Mouse (Mus musculus) MEL (cell line): ENCODE data around the gene Slc12a4. TPM values are rescaled to one million over a fixed set of nuclear protein-coding genes. Genes with fewer than 3 reads are reported as not detected.
A peak's percentile ranks its signal among the peaks of the same experiment; 100 is the strongest.

Experiments
- DNase-seq: peaks from one replicate; pipeline ENCODE4 v3.0.0; 2011; ENCODE audit warnings: low read depth, low spot score
- H3K27ac ChIP-seq: 2 replicates; pipeline ENCODE4 v1.5.1; 2012; ENCODE audit warnings: low read depth, mild to moderate bottlenecking, control low read depth, low read length, moderate library complexity; ENCODE audit not compliant: control insufficient read depth
- H3K27me3 ChIP-seq, 2 experiments: fragments of 150-350 bp in 1 of 2; sonication (generic) in 1 of 2; 2 replicates each; pipeline ENCODE4 v1.6.1; 2012; ENCODE audit warnings: low read length in 2 of 2, mild to moderate bottlenecking in 2 of 2, improper control_type of control experiment in 1 of 2, moderate library complexity in 1 of 2; ENCODE audit not compliant: insufficient read depth in 2 of 2, control insufficient read depth in 1 of 2
- H3K36me3 ChIP-seq, 2 experiments: 2 replicates each; pipeline ENCODE4 v1.6.1; 2012 to 2014; ENCODE audit warnings: low read length in 2 of 2, improper control_type of control experiment in 1 of 2, inconsistent platforms in 1 of 2, mild to moderate bottlenecking in 1 of 2; ENCODE audit not compliant: insufficient read depth in 2 of 2, control insufficient read depth in 1 of 2
- H3K4me1 ChIP-seq, 2 experiments: fragments of 150-350 bp in 1 of 2; sonication (generic) in 1 of 2; 2 replicates each; pipeline ENCODE4 v1.6.1; 2012; ENCODE audit warnings: low read length in 2 of 2, improper control_type of control experiment in 1 of 2, mild to moderate bottlenecking in 1 of 2; ENCODE audit not compliant: insufficient read depth in 2 of 2, control insufficient read depth in 1 of 2
- H3K4me3 ChIP-seq, 2 experiments: fragments of 150-350 bp in 1 of 2; sonication (generic) in 1 of 2; 2 replicates each; pipeline ENCODE4 v1.5.1; 2012; ENCODE audit warnings: low read depth in 2 of 2, low read length in 2 of 2, mild to moderate bottlenecking in 2 of 2, moderate library complexity in 2 of 2, control low read depth in 1 of 2, improper control_type of control experiment in 1 of 2; ENCODE audit not compliant: control insufficient read depth in 1 of 2, insufficient read depth in 1 of 2
- H3K79me2 ChIP-seq: 2 replicates; pipeline ENCODE4 v1.6.1; 2012; ENCODE audit warnings: mild to moderate bottlenecking, low read length, moderate library complexity; ENCODE audit not compliant: control insufficient read depth, poor library complexity, insufficient read depth
- H3K9ac ChIP-seq: 2 replicates; pipeline ENCODE4 v1.6.1; 2012; ENCODE audit warnings: low read depth, mild to moderate bottlenecking, control low read depth, low read length, moderate library complexity; ENCODE audit not compliant: control insufficient read depth, poor library complexity, severe bottlenecking
- H3K9me3 ChIP-seq: fragments of 150-350 bp; sonication (generic); replicated peaks from 2 replicates; pipeline ENCODE4 v1.6.1; 2012; ENCODE audit warnings: mild to moderate bottlenecking, low read length, improper control_type of control experiment, moderate library complexity; ENCODE audit not compliant: insufficient read depth
- CHD1 ChIP-seq: IDR thresholded peaks from 2 replicates; pipeline ENCODE4 v1.6.1; 2012; ENCODE audit warnings: low read depth, mild to moderate bottlenecking, inconsistent platforms, low read length, improper control_type of control experiment
- CTCF ChIP-seq, 3 experiments: IDR thresholded peaks in 2 of 3; conservative IDR thresholded peaks in 1 of 3; 2 replicates each; pipeline ENCODE4 v1.5.1; 2011 to 2012; ENCODE audit warnings: low read length in 3 of 3, low read depth in 2 of 3, mild to moderate bottlenecking in 2 of 3, improper control_type of control experiment in 1 of 3, inconsistent platforms in 1 of 3, mixed read lengths in 1 of 3, moderate library complexity in 1 of 3; ENCODE audit not compliant: control insufficient read depth in 1 of 3, insufficient read depth in 1 of 3, poor library complexity in 1 of 3, severe bottlenecking in 1 of 3
- E2F4 ChIP-seq: IDR thresholded peaks from 2 replicates; pipeline ENCODE4 v1.6.1; 2011; ENCODE audit warnings: low read depth, low read length, improper control_type of control experiment, borderline replicate concordance
- ELF1 ChIP-seq: IDR thresholded peaks from 2 replicates; pipeline ENCODE4 v1.6.1; 2014; ENCODE audit warnings: low read depth, mild to moderate bottlenecking, inconsistent platforms, low read length, improper control_type of control experiment, moderate library complexity
- ETS1 ChIP-seq: IDR thresholded peaks from 2 replicates; pipeline ENCODE4 v1.6.1; 2012; ENCODE audit warnings: low read depth, mild to moderate bottlenecking, inconsistent platforms, low read length, improper control_type of control experiment, moderate library complexity
- GABPA ChIP-seq: IDR thresholded peaks from 2 replicates; pipeline ENCODE4 v1.6.1; 2012; ENCODE audit warnings: low read depth, mild to moderate bottlenecking, inconsistent platforms, low read length, improper control_type of control experiment, moderate library complexity
- GATA1 ChIP-seq: IDR thresholded peaks from 2 replicates; pipeline ENCODE4 v1.6.1; 2011; ENCODE audit warnings: low read depth, low read length, improper control_type of control experiment
- HCFC1 ChIP-seq: IDR thresholded peaks from 2 replicates; pipeline ENCODE4 v1.6.1; 2012; ENCODE audit warnings: low read depth, mild to moderate bottlenecking, inconsistent platforms, low read length, improper control_type of control experiment, moderate library complexity
- KAT2A ChIP-seq: conservative IDR thresholded peaks from 2 replicates; pipeline ENCODE4 v1.6.1; 2012; ENCODE audit warnings: low read depth, low read length, improper control_type of control experiment, inconsistent platforms
- MAX ChIP-seq: IDR thresholded peaks from 2 replicates; pipeline ENCODE4 v1.6.1; 2011; ENCODE audit warnings: low read length, improper control_type of control experiment
- MAZ ChIP-seq: IDR thresholded peaks from 2 replicates; pipeline ENCODE4 v1.6.1; 2012; ENCODE audit warnings: low read depth, mild to moderate bottlenecking, inconsistent platforms, low read length, improper control_type of control experiment
- MEF2A ChIP-seq: IDR thresholded peaks from 2 replicates; pipeline ENCODE4 v1.6.1; 2014; ENCODE audit warnings: low read depth, mild to moderate bottlenecking, inconsistent platforms, low read length, improper control_type of control experiment; ENCODE audit not compliant: poor library complexity, insufficient replicate concordance, severe bottlenecking; ENCODE audit errors: extremely low read depth
- MYB ChIP-seq: IDR thresholded peaks from 2 replicates; pipeline ENCODE4 v1.6.1; 2011; ENCODE audit warnings: mild to moderate bottlenecking, low read depth, low read length, improper control_type of control experiment
- NELFE ChIP-seq: IDR thresholded peaks from 2 replicates; pipeline ENCODE4 v1.6.1; 2011; ENCODE audit warnings: low read depth, low read length, improper control_type of control experiment
- POLR2AphosphoS5 ChIP-seq: IDR thresholded peaks from 2 replicates; pipeline ENCODE4 v1.6.1; 2012; ENCODE audit warnings: low read depth, borderline replicate concordance, mild to moderate bottlenecking, inconsistent platforms, low read length, moderate library complexity, mixed read lengths
- RAD21 ChIP-seq: IDR thresholded peaks from 2 replicates; pipeline ENCODE4 v1.6.1; 2011; ENCODE audit warnings: mild to moderate bottlenecking, low read depth, low read length, improper control_type of control experiment
- SIN3A ChIP-seq: IDR thresholded peaks from 2 replicates; pipeline ENCODE4 v1.6.1; 2012; ENCODE audit warnings: low read length, improper control_type of control experiment, inconsistent platforms
- TAL1 ChIP-seq: IDR thresholded peaks from 2 replicates; pipeline ENCODE4 v1.6.1; 2012; ENCODE audit warnings: mild to moderate bottlenecking, inconsistent platforms, low read length, moderate library complexity, mixed read lengths
- TBP ChIP-seq: IDR thresholded peaks from 2 replicates; pipeline ENCODE4 v1.8.0; 2011; ENCODE audit warnings: low read depth, low read length, improper control_type of control experiment
- UBTF ChIP-seq: IDR thresholded peaks from 2 replicates; pipeline ENCODE4 v1.6.1; 2012; ENCODE audit warnings: low read depth, mild to moderate bottlenecking, inconsistent platforms, low read length, improper control_type of control experiment, moderate library complexity, borderline replicate concordance; ENCODE audit not compliant: insufficient read depth
- ZKSCAN1 ChIP-seq: IDR thresholded peaks from 2 replicates; pipeline ENCODE4 v1.6.1; 2012; ENCODE audit warnings: low read depth, mild to moderate bottlenecking, inconsistent platforms, low read length, improper control_type of control experiment, moderate library complexity
- ZMIZ1 ChIP-seq: IDR thresholded peaks from 2 replicates; pipeline ENCODE4 v1.6.1; 2012; ENCODE audit warnings: low read depth, mild to moderate bottlenecking, inconsistent platforms, low read length, improper control_type of control experiment, moderate library complexity
- ZNF384 ChIP-seq: IDR thresholded peaks from 2 replicates; pipeline ENCODE4 v1.6.1; 2012; ENCODE audit warnings: low read depth, mild to moderate bottlenecking, inconsistent platforms, low read length, improper control_type of control experiment
- polyA plus RNA-seq, 2 experiments: library from polyadenylated mRNA; stranded (reverse) in 1 of 2; unstranded in 1 of 2; fragments of >175 nt in 1 of 2; fragments of >200 nt in 1 of 2; gene quantifications; 2 replicates each; pipeline versions ENCODE4 v1.2.1 to v1.2.4; 2012; ENCODE audit warnings: low replicate concordance in 2 of 2, low read depth in 1 of 2; ENCODE audit not compliant: insufficient read length in 2 of 2, insufficient read depth in 1 of 2, missing spikeins in 1 of 2
- total RNA-seq: library from RNA; depleted of rRNA; stranded (reverse); fragments of 300-350 nt; gene quantifications from 2 replicates; pipeline ENCODE4 v1.2.3, GENCODE M21; 2012

The Slc12a4 gene
- total and polyA plus RNA-seq, 3 experiments, result 25.6 to 32.3 TPM; not detected in 1

DNA sequence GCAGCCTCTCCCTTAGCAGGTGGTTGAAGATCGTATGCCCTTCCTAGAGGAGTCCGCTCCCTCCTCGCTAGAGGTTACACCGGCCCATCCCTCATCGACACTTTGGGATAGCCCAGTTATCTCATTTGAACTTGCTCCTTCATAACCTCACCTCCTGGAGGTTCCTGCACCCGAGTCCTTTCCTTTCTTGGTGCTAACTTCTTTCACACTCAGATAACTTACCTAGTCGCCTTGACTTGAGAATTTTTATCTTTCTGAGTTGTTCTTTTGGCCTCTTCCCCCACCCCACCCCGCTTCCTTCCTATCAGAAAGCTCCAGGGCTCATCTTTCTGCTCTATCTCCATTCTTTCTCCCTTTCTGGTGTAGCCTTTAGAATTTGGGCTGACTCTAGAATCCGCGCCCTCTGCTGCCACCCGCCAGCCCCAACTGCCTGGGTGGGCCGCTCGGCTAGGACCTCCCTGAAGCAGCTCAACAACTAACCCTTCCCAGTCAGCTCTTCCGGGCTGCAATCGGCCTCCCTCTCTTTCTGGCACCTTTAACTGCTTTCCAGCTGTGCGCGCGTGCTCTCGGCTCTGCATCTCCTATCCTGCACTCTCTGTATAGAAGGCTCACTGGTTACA, 905 bp upstream of the Slc12a4 start (continued):
- no peak for TF ChIP-seq ZMIZ1
- no peak for TF ChIP-seq RAD21
- TF ChIP-seq POLR2AphosphoS5, result no peak
- 0 out of 2 replicates have a peak, but pooled peaks have one; percentile 14 for TF ChIP-seq E2F4
- TF ChIP-seq MAZ, result peak; percentile 63; the same call in 1 of the 2 replicates
- TF ChIP-seq HCFC1, result peak; percentile 57
- no peak for TF ChIP-seq ZNF384
- TF ChIP-seq TBP, result peak; percentile 84
- TF ChIP-seq MAX, result peak; percentile 46; the same call in 1 of the 2 replicates
- TF ChIP-seq NELFE, result peak; percentile 29; the same call in 1 of the 2 replicates
- peak in 2 of 3 experiments; percentile 19 to 28; a peak in 1 of 6 replicates for TF ChIP-seq CTCF (IDR thresholded peaks at IDR 0.05 in 2 of 3, conservative IDR thresholded peaks at IDR 0.05 in 1 of 3; ENCODE audit: control insufficient read depth in 1 of 3, insufficient read depth in 1 of 3, low read depth in 2 of 3, low read length in 3 of 3, poor library complexity in 1 of 3, severe bottlenecking in 1 of 3)
- TF ChIP-seq KAT2A, result no peak
- TF ChIP-seq GABPA, result no peak
- TF ChIP-seq UBTF, result peak; percentile 92
- no peak for TF ChIP-seq ZKSCAN1
- no peak for TF ChIP-seq MYB
- TF ChIP-seq TAL1, result peak; percentile 41
- TF ChIP-seq ELF1, result no peak; the same call in 1 of the 2 replicates
- TF ChIP-seq ETS1, result peak; percentile 75

DNA sequence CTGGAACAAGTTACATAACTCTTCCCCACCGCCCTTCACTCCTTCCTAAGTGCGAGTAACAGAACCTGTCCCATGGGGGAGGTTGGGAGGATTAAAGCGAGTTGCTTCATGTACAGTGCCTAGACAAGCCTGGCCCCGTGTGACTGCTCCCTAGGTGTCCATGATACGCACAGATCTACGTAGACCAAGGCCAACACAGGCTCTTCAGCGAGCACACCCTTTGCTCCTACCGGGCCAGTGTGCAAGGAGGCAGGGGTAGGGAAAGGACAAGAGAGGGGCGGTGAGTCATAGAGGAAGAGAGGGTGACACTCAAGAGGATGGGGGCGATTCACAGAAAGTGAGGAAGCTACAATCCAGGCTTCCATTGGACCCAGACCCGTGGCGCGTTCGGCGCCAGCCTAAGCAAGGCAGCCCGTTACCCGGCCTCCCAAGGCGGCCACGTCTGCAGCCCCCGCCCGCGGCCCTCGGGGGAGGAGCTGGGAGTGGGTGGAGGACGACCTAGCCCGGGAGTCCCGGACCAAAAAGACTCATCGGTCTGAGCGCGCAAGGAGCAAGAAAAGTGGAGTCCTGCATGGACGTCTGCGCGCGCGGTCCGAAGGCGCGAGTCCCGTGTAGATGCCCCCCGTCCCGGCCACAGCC, 512 bp downstream of the Slc12a4 start:
- Histone ChIP-seq H3K9ac (peak overlapping the region; percentile 93), H3K4me1 (peaks cover 5 to 29% of the 10 kb centered on the region in 2 experiments; a peak in 3 of 4 replicates), H3K27me3 (no peaks in the 10 kb centered on the region), H3K79me2 (peaks cover 20% of the 10 kb centered on the region), H3K9me3 (no peaks in the 10 kb centered on the region), H3K27ac (peak overlapping the region; percentile 72), H3K36me3 (peaks cover 0 to 8% of the 10 kb centered on the region in 2 experiments; a peak in 2 of 4 replicates), H3K4me3 (peak overlapping the region; percentile 90)
- DNase-seq, result peak; percentile 81
- TF ChIP-seq MEF2A (no peak), POLR2AphosphoS5 (no peak), CHD1 (no peak), KAT2A (no peak), ELF1 (no peak), GATA1 (no peak), SIN3A (peak; percentile 66), HCFC1 (no peak), UBTF (peak; percentile 92; the same call in 1 of the 2 replicates)
